Mouse (Mus musculus): ENCODE measurements around the gene Pom121l2. TPM values are rescaled to one million over a fixed set of nuclear protein-coding genes. Genes with fewer than 3 reads are reported as not detected.
A peak's percentile ranks its signal among the peaks of the same experiment; 100 is the strongest.

Pom121l2 gene
- polyA plus RNA-seq, 1 experiment from 2014 or later = not detected

GRCm38 (mm10) chr13:21981803-21982193 lies 804 bp downstream of the Pom121l2 start:
- peak overlapping the region; percentile 96 for H3K4me2 ChIP-seq (ENCODE audit: low read length)
- H3K4me3 ChIP-seq (replicated peaks; ENCODE audit: low read depth, low read length) = peak overlapping the region; percentile 49
- H3K36me3 ChIP-seq (ENCODE audit: control insufficient read depth, insufficient read depth, low read length) = no peaks in the 10 kb centered on the region
- peaks cover 6% of the 10 kb centered on the region for H3K4me1 ChIP-seq (ENCODE audit: control insufficient read depth, insufficient read depth, low read length)
- ATAC-seq (ENCODE audit: low FRiP score, low TSS enrichment) (no peak), DNase-seq (no peak)
- peaks cover 41% of the 10 kb centered on the region for H3K27me3 ChIP-seq (ENCODE audit: control insufficient read depth, insufficient read depth, low read length)
- no peaks in the 10 kb centered on the region for H3K9me3 ChIP-seq (ENCODE audit: control insufficient read depth, low read length)
- WGBS = 6% methylated on average over 17 of the region's 17 CpGs
- H3K9ac ChIP-seq (replicated peaks; ENCODE audit: low read length) = peak overlapping the region; percentile 57
- H3K27ac ChIP-seq (replicated peaks; ENCODE audit: low read depth, low read length) = no peak overlapping the region

DNA sequence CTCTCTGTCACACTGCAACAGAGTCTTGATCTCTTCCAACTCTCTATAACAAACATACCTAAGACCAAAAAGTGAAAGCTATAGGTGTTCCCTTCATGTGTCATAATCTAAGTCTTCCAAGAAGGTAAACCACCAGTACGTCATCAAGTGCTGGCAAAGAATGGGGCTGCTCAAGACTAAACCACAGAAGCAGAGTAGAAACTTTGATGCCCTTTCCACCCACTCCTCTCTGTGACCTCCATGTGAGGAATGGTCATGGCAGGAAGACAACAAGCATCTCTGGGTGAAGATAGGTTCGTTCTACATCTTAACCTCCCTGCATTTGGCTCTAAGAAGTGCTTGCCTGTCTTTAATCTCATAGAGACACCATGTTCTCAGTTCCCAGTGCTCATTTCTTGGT lies 3.5 kb downstream of the Pom121l2 start:
- Histone ChIP-seq H3K4me3 (replicated peaks; ENCODE audit: low read depth, low read length) (no peak overlapping the region), H3K4me2 (ENCODE audit: low read length) (no peak overlapping the region), H3K4me1 (ENCODE audit: control insufficient read depth, insufficient read depth, low read length) (peaks cover 6% of the 10 kb centered on the region), H3K9me3 (ENCODE audit: control insufficient read depth, low read length) (no peaks in the 10 kb centered on the region), H3K27me3 (ENCODE audit: control insufficient read depth, insufficient read depth, low read length) (peaks cover 32% of the 10 kb centered on the region), H3K27ac (replicated peaks; ENCODE audit: low read depth, low read length) (no peak overlapping the region), H3K36me3 (ENCODE audit: control insufficient read depth, insufficient read depth, low read length) (no peaks in the 10 kb centered on the region), H3K9ac (replicated peaks; ENCODE audit: low read length) (no peak overlapping the region)
- WGBS = 81% methylated on average over 2 of the region's 2 CpGs
- ATAC-seq (ENCODE audit: low FRiP score, low TSS enrichment) (no peak), DNase-seq (no peak)

DNA sequence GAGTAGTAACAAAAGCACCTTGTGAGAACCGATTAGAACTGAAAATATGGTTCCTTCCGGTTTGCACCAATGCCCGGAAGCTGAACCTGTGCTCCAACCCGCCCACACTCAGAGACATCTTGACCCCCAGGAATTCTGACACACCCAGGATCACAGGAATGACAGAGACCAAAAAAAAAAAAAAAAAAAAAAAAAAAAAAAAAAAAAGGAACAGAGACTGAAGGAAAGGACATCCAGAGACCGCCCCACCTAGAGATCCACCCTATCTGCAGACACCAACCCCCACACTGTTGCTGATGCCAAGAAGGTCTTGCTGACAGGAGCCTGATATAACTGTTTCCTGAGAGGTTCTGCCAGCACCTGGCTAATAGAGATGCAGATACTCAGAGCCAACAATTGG lies 11.6 kb downstream of the Pom121l2 start:
- peaks cover 52% of the 10 kb centered on the region for H3K27me3 ChIP-seq (ENCODE audit: control insufficient read depth, insufficient read depth, low read length)
- ATAC-seq (ENCODE audit: low FRiP score, low TSS enrichment) (no peak), DNase-seq (no peak)
- no peak overlapping the region for H3K4me2 ChIP-seq (ENCODE audit: low read length)
- no peak overlapping the region for H3K4me3 ChIP-seq (replicated peaks; ENCODE audit: low read depth, low read length)
- 85% methylated on average over 5 of the region's 5 CpGs for WGBS
- H3K36me3 ChIP-seq (ENCODE audit: control insufficient read depth, insufficient read depth, low read length) = no peaks in the 10 kb centered on the region
- 0 out of 2 replicates have a peak, but pooled peaks cover 3% of the 10 kb centered on the region for H3K4me1 ChIP-seq (ENCODE audit: control insufficient read depth, insufficient read depth, low read length)
- H3K27ac ChIP-seq (replicated peaks; ENCODE audit: low read depth, low read length) = no peak overlapping the region
- no peaks in the 10 kb centered on the region for H3K9me3 ChIP-seq (ENCODE audit: control insufficient read depth, low read length)
- H3K9ac ChIP-seq (replicated peaks; ENCODE audit: low read length) = no peak overlapping the region

DNA sequence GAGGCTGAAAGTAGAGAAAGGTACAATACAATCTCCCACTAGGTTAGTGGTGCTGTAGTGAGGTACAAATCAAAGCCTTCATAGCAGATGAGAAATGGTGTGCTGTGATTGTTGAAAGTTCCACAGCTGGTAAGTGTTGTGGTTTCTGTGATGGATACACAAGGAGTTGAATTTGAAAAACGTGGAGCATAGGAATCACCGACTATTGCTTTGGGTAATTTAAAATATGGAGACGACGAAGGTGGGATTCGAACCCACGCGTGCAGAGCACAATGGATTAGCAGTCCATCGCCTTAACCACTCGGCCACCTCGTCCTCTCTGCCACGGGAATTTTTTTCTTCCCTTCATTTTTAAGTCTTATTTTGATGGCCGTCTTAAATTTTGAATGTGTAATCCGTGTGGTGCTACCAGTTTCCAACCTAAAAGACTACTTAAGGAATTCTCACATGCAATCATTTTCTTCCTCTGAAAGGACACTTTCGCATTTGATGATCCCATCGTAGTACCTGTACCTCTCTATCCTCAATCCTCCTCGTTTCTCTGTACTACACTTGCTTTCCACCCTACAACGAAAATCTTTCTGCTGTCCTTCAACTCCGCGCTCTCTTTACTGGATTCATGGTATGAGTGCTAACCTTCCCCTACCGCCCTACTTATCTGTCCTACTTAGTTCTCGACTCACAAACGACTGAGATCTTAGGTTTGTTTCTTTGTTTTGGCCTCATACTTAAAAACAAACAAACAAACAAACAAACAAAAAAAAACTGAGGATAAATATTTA lies 13.2 kb downstream of the Pom121l2 start:
- no peak overlapping the region for H3K4me3 ChIP-seq (replicated peaks; ENCODE audit: low read depth, low read length)
- ATAC-seq (ENCODE audit: low FRiP score, low TSS enrichment) (no peak), DNase-seq (peak; percentile 44)
- H3K27ac ChIP-seq (replicated peaks; ENCODE audit: low read depth, low read length) = no peak overlapping the region
- WGBS = 1% methylated on average over 22 of the region's 22 CpGs
- H3K4me2 ChIP-seq (ENCODE audit: low read length) = no peak overlapping the region
- no peak overlapping the region for H3K9ac ChIP-seq (replicated peaks; ENCODE audit: low read length)
- 0 out of 2 replicates have a peak, but pooled peaks cover 3% of the 10 kb centered on the region for H3K4me1 ChIP-seq (ENCODE audit: control insufficient read depth, insufficient read depth, low read length)
- no peaks in the 10 kb centered on the region for H3K36me3 ChIP-seq (ENCODE audit: control insufficient read depth, insufficient read depth, low read length)
- peaks cover 68% of the 10 kb centered on the region for H3K27me3 ChIP-seq (ENCODE audit: control insufficient read depth, insufficient read depth, low read length)
- H3K9me3 ChIP-seq (ENCODE audit: control insufficient read depth, low read length) = no peaks in the 10 kb centered on the region

DNA sequence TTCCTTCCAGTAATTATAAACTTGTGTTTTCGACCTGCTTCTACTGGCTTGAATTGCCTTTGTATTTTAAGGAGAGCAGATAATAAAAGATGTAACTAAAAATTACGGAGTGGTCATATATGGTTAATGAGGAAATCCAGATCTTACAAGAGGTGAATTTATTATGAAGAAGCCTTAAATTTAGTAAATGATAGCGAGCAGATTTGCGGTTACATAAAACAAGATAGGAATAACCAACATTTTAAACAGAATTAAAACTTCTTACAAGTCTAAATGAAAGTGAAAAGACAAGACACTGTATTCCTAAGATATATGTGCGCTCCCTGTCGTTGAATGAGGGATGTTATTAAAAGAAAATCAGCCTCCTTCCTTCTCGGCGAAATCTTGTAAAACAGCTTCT lies 13.9 kb downstream of the Pom121l2 start:
- H3K4me1 ChIP-seq (ENCODE audit: control insufficient read depth, insufficient read depth, low read length) = 0 out of 2 replicates have a peak, but pooled peaks cover 3% of the 10 kb centered on the region
- DNase-seq = peak; percentile 55
- H3K27ac ChIP-seq (replicated peaks; ENCODE audit: low read depth, low read length) = no peak overlapping the region
- no peak for ATAC-seq (ENCODE audit: low FRiP score, low TSS enrichment)
- peak overlapping the region; percentile 47 for H3K4me2 ChIP-seq (ENCODE audit: low read length)
- no peaks in the 10 kb centered on the region for H3K9me3 ChIP-seq (ENCODE audit: control insufficient read depth, low read length)
- peaks cover 76% of the 10 kb centered on the region for H3K27me3 ChIP-seq (ENCODE audit: control insufficient read depth, insufficient read depth, low read length)
- H3K36me3 ChIP-seq (ENCODE audit: control insufficient read depth, insufficient read depth, low read length) = no peaks in the 10 kb centered on the region
- no peak overlapping the region for H3K9ac ChIP-seq (replicated peaks; ENCODE audit: low read length)
- WGBS = 6% methylated on average over 8 of the region's 8 CpGs
- H3K4me3 ChIP-seq (replicated peaks; ENCODE audit: low read depth, low read length) = peak overlapping the region; percentile 21

GRCm38 (mm10) chr13:21995331-21995914 lies 14.4 kb downstream of the Pom121l2 start:
- no peaks in the 10 kb centered on the region for H3K9me3 ChIP-seq (ENCODE audit: control insufficient read depth, low read length)
- ATAC-seq (ENCODE audit: low FRiP score, low TSS enrichment) (0 out of 2 replicates have a peak, but pooled peaks have one; percentile 31), DNase-seq (peak; percentile 50)
- 1% methylated on average over 21 of the region's 21 CpGs for WGBS
- H3K27ac ChIP-seq (replicated peaks; ENCODE audit: low read depth, low read length) = no peak overlapping the region
- H3K36me3 ChIP-seq (ENCODE audit: control insufficient read depth, insufficient read depth, low read length) = no peaks in the 10 kb centered on the region
- peaks cover 78% of the 10 kb centered on the region for H3K27me3 ChIP-seq (ENCODE audit: control insufficient read depth, insufficient read depth, low read length)
- peak overlapping the region; percentile 47 for H3K4me2 ChIP-seq (ENCODE audit: low read length)
- H3K4me3 ChIP-seq (replicated peaks; ENCODE audit: low read depth, low read length) = peak overlapping the region; percentile 21
- no peak overlapping the region for H3K9ac ChIP-seq (replicated peaks; ENCODE audit: low read length)
- 0 out of 2 replicates have a peak, but pooled peaks cover 3% of the 10 kb centered on the region for H3K4me1 ChIP-seq (ENCODE audit: control insufficient read depth, insufficient read depth, low read length)

- Histone ChIP-seq H3K27ac (replicated peaks; ENCODE audit: low read depth, low read length) (no peak overlapping the region), H3K4me1 (ENCODE audit: control insufficient read depth, insufficient read depth, low read length) (0 out of 2 replicates have a peak, but pooled peaks cover 3% of the 10 kb centered on the region), H3K4me3 (replicated peaks; ENCODE audit: low read depth, low read length) (no peak overlapping the region; the same call in 1 of the 2 replicates), H3K9ac (replicated peaks; ENCODE audit: low read length) (no peak overlapping the region), H3K4me2 (ENCODE audit: low read length) (peak overlapping the region; percentile 30), H3K9me3 (ENCODE audit: control insufficient read depth, low read length) (no peaks in the 10 kb centered on the region), H3K27me3 (ENCODE audit: control insufficient read depth, insufficient read depth, low read length) (peaks cover 84% of the 10 kb centered on the region), H3K36me3 (ENCODE audit: control insufficient read depth, insufficient read depth, low read length) (no peaks in the 10 kb centered on the region)
- DNase-seq (peak; percentile 55), ATAC-seq (ENCODE audit: low FRiP score, low TSS enrichment) (no peak)
- WGBS = 2% methylated on average over 12 of the region's 12 CpGs
Measured at GRCm38 (mm10) chr13:21996101-21996839, 15.3 kb downstream of the Pom121l2 start.

GRCm38 (mm10) chr13:21996840-21997185 lies 15.8 kb downstream of the Pom121l2 start:
- Histone ChIP-seq H3K4me2 (ENCODE audit: low read length) (peak overlapping the region; percentile 30), H3K27me3 (ENCODE audit: control insufficient read depth, insufficient read depth, low read length) (peaks cover 85% of the 10 kb centered on the region), H3K4me1 (ENCODE audit: control insufficient read depth, insufficient read depth, low read length) (0 out of 2 replicates have a peak, but pooled peaks cover 3% of the 10 kb centered on the region), H3K4me3 (replicated peaks; ENCODE audit: low read depth, low read length) (no peak overlapping the region; the same call in 1 of the 2 replicates), H3K36me3 (ENCODE audit: control insufficient read depth, insufficient read depth, low read length) (no peaks in the 10 kb centered on the region), H3K9me3 (ENCODE audit: control insufficient read depth, low read length) (no peaks in the 10 kb centered on the region), H3K27ac (replicated peaks; ENCODE audit: low read depth, low read length) (no peak overlapping the region), H3K9ac (replicated peaks; ENCODE audit: low read length) (no peak overlapping the region)
- WGBS = 1% methylated on average over 13 of the region's 13 CpGs
- DNase-seq (no peak), ATAC-seq (ENCODE audit: low FRiP score, low TSS enrichment) (no peak)

Data from midbrain, embryonic 14.5 days (tissue).